Mouse (Mus musculus) midbrain, embryonic 12.5 days (tissue): ENCODE results near the gene Wdr73. TPM values are rescaled to one million over a fixed set of nuclear protein-coding genes. Genes with fewer than 3 reads are reported as not detected.

ENCODE experiments used
- ATAC-seq: fragments of 200-750 bp; cut with Nextera tagmentation; 2 replicates; pipeline ENCODE4 v1.8.0; 2017; ENCODE audit warnings: low read depth, moderate TSS enrichment, moderate library complexity; ENCODE audit not compliant: low FRiP score
- H3K27ac ChIP-seq: fragments of 300-500 bp; sonication (generic); replicated peaks from 2 replicates; pipeline ENCODE4 v1.5.1; 2016; ENCODE audit warnings: mild to moderate bottlenecking
- H3K27me3 ChIP-seq: fragments of 300-500 bp; sonication (generic); 2 replicates; pipeline ENCODE4 v1.6.1; 2016; ENCODE audit warnings: mild to moderate bottlenecking
- H3K36me3 ChIP-seq: fragments of 300-500 bp; sonication (generic); 2 replicates; pipeline ENCODE4 v1.6.1; 2016
- H3K4me1 ChIP-seq: fragments of 300-500 bp; sonication (generic); 2 replicates; pipeline ENCODE4 v1.6.1; 2016
- H3K4me2 ChIP-seq: fragments of 300-500 bp; sonication (generic); replicated peaks from 2 replicates; pipeline ENCODE4 v1.6.1; 2016; ENCODE audit warnings: mild to moderate bottlenecking, moderate library complexity
- H3K4me3 ChIP-seq: fragments of 300-500 bp; sonication (generic); 2 replicates; pipeline ENCODE4 v1.5.1; 2016; ENCODE audit warnings: mild to moderate bottlenecking
- H3K9ac ChIP-seq: fragments of 300-500 bp; sonication (generic); replicated peaks from 2 replicates; pipeline ENCODE4 v1.6.1; 2016; ENCODE audit warnings: mild to moderate bottlenecking, moderate library complexity
- H3K9me3 ChIP-seq: fragments of 300-500 bp; sonication (generic); 2 replicates; pipeline ENCODE4 v1.6.1; 2016; ENCODE audit warnings: mild to moderate bottlenecking
- WGBS: fragments of 180-500 bp; shearing (Covaris S2); methylation state at CpG from one replicate; pipeline ENCODE4 v1.1.7; 2016; 5-methylcytosine and 5-hydroxymethylcytosine counted together
- polyA plus RNA-seq: library from polyadenylated mRNA; unstranded; fragments of >200 nt; fragmentation: Nextera tagmentation; extraction: Ambion mirVana; gene quantifications from 2 replicates; pipeline ENCODE4 v1.2.1, GENCODE M21; 2016

Gene Wdr73
- polyA plus RNA-seq, 1 experiment from 2014 or later, result 44.7 TPM

DNA sequence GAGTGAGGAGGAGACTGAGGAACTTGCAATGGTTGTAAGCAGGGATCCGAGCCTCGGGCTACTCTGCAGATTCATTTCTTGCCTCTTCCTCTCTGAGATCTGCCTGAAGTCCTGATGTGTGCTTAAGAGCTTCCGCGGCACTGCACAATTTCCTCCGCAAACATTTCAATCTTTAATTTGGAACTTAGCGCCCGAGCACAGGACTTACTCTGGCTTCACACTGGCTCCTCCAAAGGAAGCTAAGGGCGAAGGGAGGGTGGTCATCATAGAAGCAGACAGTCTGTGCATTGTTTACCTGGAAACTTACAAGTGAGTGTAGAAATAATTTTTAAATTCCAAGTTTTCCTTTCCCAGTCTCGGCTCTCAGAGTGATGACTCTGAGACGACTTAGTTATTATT lies 54.8 kb downstream of the Wdr73 start:
- no peak overlapping the region for H3K27ac ChIP-seq
- H3K4me3 ChIP-seq, result no peak overlapping the region
- 86% methylated on average over 10 of the region's 10 CpGs for WGBS
- no peak overlapping the region for H3K4me2 ChIP-seq
- H3K36me3 ChIP-seq, result no peaks in the 10 kb centered on the region
- no peaks in the 10 kb centered on the region for H3K27me3 ChIP-seq
- no peaks in the 10 kb centered on the region for H3K4me1 ChIP-seq
- H3K9me3 ChIP-seq, result no peaks in the 10 kb centered on the region
- no peak for ATAC-seq
- H3K9ac ChIP-seq, result no peak overlapping the region

DNA sequence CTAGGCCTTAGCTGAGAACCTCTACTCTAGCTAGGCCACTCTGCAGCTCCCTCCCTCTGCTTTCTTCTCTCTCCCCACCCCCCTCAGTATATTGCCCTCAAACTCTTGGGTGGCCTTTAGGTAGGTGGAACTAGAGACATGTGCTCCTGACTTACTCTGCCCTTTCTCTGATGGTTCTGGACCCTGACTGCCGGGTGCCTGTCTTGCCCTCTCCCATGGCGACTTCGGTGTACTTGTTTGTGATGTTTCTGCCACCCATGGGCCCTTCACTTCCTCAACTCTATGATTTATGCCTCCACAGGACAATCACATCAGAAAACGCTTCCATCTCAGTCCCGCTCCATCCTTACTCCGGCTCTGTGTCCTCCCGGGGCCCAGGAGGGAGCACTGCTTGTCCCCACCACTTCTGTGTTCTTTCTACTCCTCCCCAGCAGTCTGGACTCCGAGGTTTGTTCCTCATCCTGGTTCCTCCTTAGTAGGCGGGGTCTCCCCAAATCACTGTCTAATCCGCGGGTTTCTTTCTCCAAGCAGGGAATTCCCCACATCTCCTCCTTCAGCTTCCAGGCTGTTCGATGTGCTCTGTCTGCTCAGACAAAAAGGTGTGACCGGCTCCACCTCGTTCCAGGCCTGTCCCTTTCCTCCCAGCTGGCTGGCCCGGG lies 55.3 kb downstream of the Wdr73 start:
- Histone ChIP-seq H3K9me3 (no peaks in the 10 kb centered on the region), H3K4me3 (no peak overlapping the region), H3K4me1 (no peaks in the 10 kb centered on the region), H3K27ac (no peak overlapping the region), H3K4me2 (no peak overlapping the region), H3K9ac (no peak overlapping the region), H3K36me3 (no peaks in the 10 kb centered on the region), H3K27me3 (no peaks in the 10 kb centered on the region)
- 75% methylated on average over 15 of the region's 15 CpGs for WGBS
- ATAC-seq, result no peak

GRCm38 (mm10) chr7:80844691-80845090 lies 56.4 kb downstream of the Wdr73 start:
- Histone ChIP-seq H3K27me3 (no peaks in the 10 kb centered on the region), H3K36me3 (no peaks in the 10 kb centered on the region), H3K4me3 (no peak overlapping the region), H3K27ac (no peak overlapping the region), H3K9ac (no peak overlapping the region), H3K9me3 (no peaks in the 10 kb centered on the region), H3K4me1 (no peaks in the 10 kb centered on the region), H3K4me2 (no peak overlapping the region)
- no peak for ATAC-seq
- 95% methylated on average over 12 of the region's 12 CpGs for WGBS

DNA sequence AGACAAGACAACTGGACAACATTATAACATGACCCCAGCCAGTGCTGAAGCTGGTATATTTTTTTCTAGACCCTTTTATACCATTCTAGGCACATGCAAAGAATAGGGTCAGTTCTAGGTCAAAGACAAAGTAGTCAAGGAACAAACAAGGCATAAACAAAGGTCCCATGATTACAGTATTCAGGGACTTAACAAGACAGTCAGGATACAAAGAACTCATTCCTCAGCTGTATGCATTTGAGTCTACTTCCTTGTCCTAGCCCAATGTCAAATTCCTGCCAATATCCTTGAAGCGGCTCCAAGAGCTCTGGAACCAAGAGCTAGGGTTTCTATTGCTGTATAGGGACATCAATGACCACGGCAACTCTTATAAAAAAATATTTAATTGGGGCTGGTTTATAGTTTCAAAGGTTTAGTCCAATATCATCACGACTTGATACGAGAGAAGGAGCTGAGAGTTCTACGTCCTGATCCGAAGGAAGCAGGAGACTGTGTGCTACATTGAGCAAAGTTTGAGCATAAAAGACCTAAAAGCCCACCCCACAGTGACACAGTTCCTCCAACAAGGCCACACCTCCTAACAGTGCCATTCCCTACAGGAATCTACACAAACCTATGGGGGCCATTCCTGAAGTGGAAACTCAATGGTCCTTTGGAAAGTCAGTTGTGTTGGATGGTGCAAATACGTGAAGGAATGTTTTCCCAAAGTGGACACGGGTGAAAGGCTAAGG lies 57.0 kb downstream of the Wdr73 start:
- Histone ChIP-seq H3K4me1 (no peaks in the 10 kb centered on the region), H3K9ac (no peak overlapping the region)
- 92% methylated on average over 8 of the region's 8 CpGs for WGBS

DNA sequence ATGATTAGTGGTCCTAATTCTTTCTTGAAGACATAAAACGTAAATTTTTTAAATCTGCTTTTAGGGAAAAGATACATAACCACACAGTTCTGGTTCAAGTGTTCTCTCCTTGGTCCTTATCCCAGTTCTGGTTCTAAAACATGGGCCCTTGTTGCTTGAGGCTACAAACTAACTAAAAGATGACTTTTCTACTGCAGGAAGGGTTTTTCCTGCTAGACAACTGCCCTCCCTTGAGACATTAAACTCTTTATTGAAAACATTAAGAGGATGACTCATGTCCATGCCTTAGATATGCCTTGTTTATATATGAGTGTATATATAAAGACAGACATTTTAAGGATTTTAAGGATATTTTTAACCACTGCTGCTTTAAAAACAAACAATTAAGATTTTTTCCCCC lies 57.9 kb downstream of the Wdr73 start:
- Histone ChIP-seq H3K4me1 (no peaks in the 10 kb centered on the region), H3K4me3 (no peak overlapping the region), H3K27ac (no peak overlapping the region), H3K9ac (no peak overlapping the region), H3K4me2 (no peak overlapping the region), H3K36me3 (no peaks in the 10 kb centered on the region), H3K9me3 (no peaks in the 10 kb centered on the region), H3K27me3 (no peaks in the 10 kb centered on the region)
- WGBS, result 87% methylated on average over 1 of the region's 1 CpGs
- ATAC-seq, result no peak

More for the DNA sequence above, 57.0 kb downstream of the Wdr73 start:
- no peak overlapping the region for H3K4me2 ChIP-seq
- no peak overlapping the region for H3K27ac ChIP-seq
- ATAC-seq, result no peak
- no peaks in the 10 kb centered on the region for H3K36me3 ChIP-seq
- H3K27me3 ChIP-seq, result no peaks in the 10 kb centered on the region
- H3K9me3 ChIP-seq, result no peaks in the 10 kb centered on the region
- no peak overlapping the region for H3K4me3 ChIP-seq

GRCm38 (mm10) chr7:80842132-80842531 lies 58.9 kb downstream of the Wdr73 start:
- no peak for ATAC-seq
- WGBS, result 83% methylated on average over 5 of the region's 5 CpGs
- Histone ChIP-seq H3K4me3 (no peak overlapping the region), H3K9me3 (no peaks in the 10 kb centered on the region), H3K36me3 (no peaks in the 10 kb centered on the region), H3K4me1 (no peaks in the 10 kb centered on the region), H3K4me2 (no peak overlapping the region), H3K9ac (no peak overlapping the region), H3K27ac (no peak overlapping the region), H3K27me3 (no peaks in the 10 kb centered on the region)

DNA sequence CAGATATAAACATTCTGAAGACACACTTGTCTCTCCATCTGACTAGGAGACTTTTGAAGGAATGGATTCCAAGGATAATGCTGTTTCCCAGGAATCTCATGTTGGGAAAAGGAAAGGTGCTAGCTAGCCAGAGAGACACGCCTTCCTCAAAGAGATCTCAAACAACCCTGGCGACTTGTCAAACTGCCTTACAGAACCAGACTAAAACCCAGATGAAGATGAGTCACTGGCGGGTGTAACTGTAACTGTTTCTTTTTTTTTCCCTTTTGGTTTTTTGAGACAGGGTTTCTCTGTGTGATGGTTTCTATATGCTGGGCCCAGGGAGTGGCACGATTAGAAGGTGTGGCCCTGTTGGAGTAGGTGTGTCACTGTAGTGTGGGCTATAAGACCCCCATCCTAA lies 60.1 kb downstream of the Wdr73 start:
- Histone ChIP-seq H3K4me3 (no peak overlapping the region), H3K36me3 (no peaks in the 10 kb centered on the region), H3K4me2 (no peak overlapping the region), H3K27ac (no peak overlapping the region), H3K27me3 (no peaks in the 10 kb centered on the region), H3K9ac (no peak overlapping the region), H3K4me1 (no peaks in the 10 kb centered on the region), H3K9me3 (no peaks in the 10 kb centered on the region)
- WGBS, result 76% methylated on average over 4 of the region's 4 CpGs
- no peak for ATAC-seq

Other genes with a start within 250 kb of the Wdr73 start
- gene Crtc3, start 212.4 kb downstream of the Wdr73 start, polyA plus RNA-seq, result 12.6 and 13.7 TPM in 2 replicates
- gene Iqgap1, start 75.3 kb downstream of the Wdr73 start, polyA plus RNA-seq, result 30.5 and 33.7 TPM in 2 replicates
- 4.1 and 5.2 TPM in 2 replicates for gene Zscan2, start 40.3 kb downstream of the Wdr73 start, polyA plus RNA-seq
- 5.7 and 6.2 TPM in 2 replicates for gene Nmb, start 3.8 kb upstream of the Wdr73 start, polyA plus RNA-seq
- gene Sec11a, start 46.5 kb upstream of the Wdr73 start, polyA plus RNA-seq, result 164 and 172 TPM in 2 replicates
- gene Zfp592, start 92.4 kb upstream of the Wdr73 start, polyA plus RNA-seq, result 12.4 and 13.8 TPM in 2 replicates
- gene Alpk3, start 156.3 kb upstream of the Wdr73 start, polyA plus RNA-seq, result 0.05 TPM in 2 replicates
- gene Slc28a1, start 213.5 kb upstream of the Wdr73 start, polyA plus RNA-seq, result not detected in 2 replicates